Mouse (Mus musculus) right cerebral cortex, postnatal 25 days (tissue): Measurements from ENCODE around the gene Brinp2.

ENCODE experiments used
- DNase-seq: peaks from one replicate; pipeline ENCODE4 v3.0.0; 2022

Brinp2 gene

GRCm38 (mm10) chr1:158285198-158285597 is 70.9 kb downstream of the Brinp2 start:
- DNase-seq, result no peak

GRCm38 (mm10) chr1:158283869-158284268 is 72.3 kb downstream of the Brinp2 start:
- DNase-seq, result no peak

- no peak for DNase-seq
Observed at GRCm38 (mm10) chr1:158272058-158272457, 84.1 kb downstream of the Brinp2 start.

- no peak for DNase-seq
Observed at GRCm38 (mm10) chr1:158267020-158267571, 89.0 kb downstream of the Brinp2 start.

GRCm38 (mm10) chr1:158266293-158267019 is 89.7 kb downstream of the Brinp2 start:
- DNase-seq, result no peak

GRCm38 (mm10) chr1:158259516-158260235 is 96.5 kb downstream of the Brinp2 start:
- DNase-seq, result no peak

- no peak for DNase-seq
Observed at GRCm38 (mm10) chr1:158258685-158259292, 97.3 kb downstream of the Brinp2 start.

GRCm38 (mm10) chr1:158255912-158256680 is 100.0 kb downstream of the Brinp2 start:
- DNase-seq, result no peak

- no peak for DNase-seq
Observed at GRCm38 (mm10) chr1:158252682-158253222, 103.4 kb downstream of the Brinp2 start.

GRCm38 (mm10) chr1:158248266-158248665 is 107.9 kb downstream of the Brinp2 start:
- no peak for DNase-seq

GRCm38 (mm10) chr1:158246476-158247153 is 109.5 kb downstream of the Brinp2 start:
- DNase-seq, result no peak

- DNase-seq, result no peak
Observed at GRCm38 (mm10) chr1:158245486-158245885, 110.6 kb downstream of the Brinp2 start.

GRCm38 (mm10) chr1:158244016-158244415 is 112.1 kb downstream of the Brinp2 start:
- no peak for DNase-seq

GRCm38 (mm10) chr1:158241848-158242556 is 114.1 kb downstream of the Brinp2 start:
- DNase-seq, result no peak

GRCm38 (mm10) chr1:158239841-158240240 is 116.3 kb downstream of the Brinp2 start:
- DNase-seq, result no peak

GRCm38 (mm10) chr1:158238722-158239121 is 117.4 kb downstream of the Brinp2 start:
- no peak for DNase-seq

- DNase-seq, result no peak
Observed at GRCm38 (mm10) chr1:158228687-158229224, 127.4 kb downstream of the Brinp2 start.

GRCm38 (mm10) chr1:158227239-158227638 is 128.9 kb downstream of the Brinp2 start:
- DNase-seq, result no peak

GRCm38 (mm10) chr1:158226689-158227088 is 129.4 kb downstream of the Brinp2 start:
- DNase-seq, result no peak

- DNase-seq, result no peak
Observed at GRCm38 (mm10) chr1:158221048-158221447, 135.1 kb downstream of the Brinp2 start.

GRCm38 (mm10) chr1:158220148-158220547 is 136.0 kb downstream of the Brinp2 start:
- no peak for DNase-seq
